Mouse (Mus musculus) G1E (cell line): ENCODE results near the gene D630045J12Rik.

Experiments
- CTCF ChIP-seq: IDR thresholded peaks from 2 replicates; pipeline ENCODE4 v1.5.1; 2012; ENCODE audit warnings: low read depth, low read length, inconsistent platforms, mixed read lengths
- GATA1 ChIP-seq: IDR thresholded peaks from 2 replicates; pipeline ENCODE4 v1.6.1; 2012; ENCODE audit warnings: borderline replicate concordance, low read length, inconsistent platforms, mixed read lengths
- TAL1 ChIP-seq: conservative IDR thresholded peaks from 2 replicates; pipeline ENCODE4 v1.6.1; 2012; ENCODE audit warnings: low read depth, low read length, inconsistent platforms, mixed read lengths

- TF ChIP-seq CTCF (no peak), TAL1 (no peak), GATA1 (no peak)
These were observed 93.3 kb downstream of the D630045J12Rik start for GRCm38 (mm10) chr6:38160556-38160955.
